Mouse (Mus musculus) common myeloid progenitor, adult 5-6 weeks (primary cell): Measurements from ENCODE around the gene Agr2. TPM values are rescaled to one million over a fixed set of nuclear protein-coding genes. Genes with fewer than 3 reads are reported as not detected.

Experiments
- total RNA-seq: library from RNA; stranded (forward); fragments of 200-1000, 187-1606 nt; gene quantifications from 2 replicates; pipeline ENCODE4 v1.2.3, GENCODE M21; 2017

The Agr2 gene
- total RNA-seq, 1 experiment from 2014 or later = not detected

Other genes with a start within 250 kb of the Agr2 start
- not detected in 2 replicates for gene Agr3, start 67.3 kb upstream of the Agr2 start, total RNA-seq
- 82.4 and 83.0 TPM in 2 replicates for gene Tspan13, start 49.6 kb downstream of the Agr2 start, total RNA-seq
- gene Ankmy2, start 164.2 kb downstream of the Agr2 start, total RNA-seq = 23.5 and 24.3 TPM in 2 replicates
- 132 and 152 TPM in 2 replicates for gene Bzw2, start 165.2 kb downstream of the Agr2 start, total RNA-seq